Mouse (Mus musculus): ENCODE measurements at regions not wholly inside any gene's neighbourhood (a gene's known extent, or its start where the extent isn't known, plus 50 kb on each side); places are given as distances from the start of the nearest gene placed in this dataset.

- Histone ChIP-seq H3K27me3 (ENCODE audit: insufficient read depth, low read length) (no peaks in the 10 kb centered on the region), H3K4me2 (ENCODE audit: low read depth, low read length) (no peak overlapping the region), H3K9me3 (ENCODE audit: low read length) (no peaks in the 10 kb centered on the region), H3K36me3 (ENCODE audit: insufficient read depth, low read length) (no peaks in the 10 kb centered on the region), H3K4me1 (ENCODE audit: insufficient read depth, low read length) (0 out of 2 replicates have a peak, but pooled peaks cover 3% of the 10 kb centered on the region), H3K4me3 (ENCODE audit: low read length) (no peak overlapping the region), H3K9ac (replicated peaks; ENCODE audit: low read length) (no peak overlapping the region), H3K27ac (no peak overlapping the region)
- WGBS = 92% methylated on average over 3 of the region's 3 CpGs
- no peak for TF ChIP-seq CTCF (IDR thresholded peaks at IDR 0.05; ENCODE audit: low read depth)
- DNase-seq (ENCODE audit: low spot score) (no peak), ATAC-seq (no peak)
Observed at GRCm38 (mm10) chr12:25169611-25170010, 72.7 kb upstream of the Id2 start.

GRCm38 (mm10) chr12:25168213-25168545, 71.2 kb upstream of the Id2 start:
- Histone ChIP-seq H3K9me3 (ENCODE audit: low read length) (no peaks in the 10 kb centered on the region), H3K36me3 (ENCODE audit: insufficient read depth, low read length) (no peaks in the 10 kb centered on the region), H3K27me3 (ENCODE audit: insufficient read depth, low read length) (no peaks in the 10 kb centered on the region), H3K4me2 (ENCODE audit: low read depth, low read length) (no peak overlapping the region), H3K27ac (no peak overlapping the region), H3K4me3 (ENCODE audit: low read length) (no peak overlapping the region), H3K4me1 (ENCODE audit: insufficient read depth, low read length) (0 out of 2 replicates have a peak, but pooled peaks cover 3% of the 10 kb centered on the region), H3K9ac (replicated peaks; ENCODE audit: low read length) (no peak overlapping the region)
- 96% methylated on average over 5 of the region's 5 CpGs for WGBS
- ATAC-seq = no peak
- no peak for TF ChIP-seq CTCF (IDR thresholded peaks at IDR 0.05; ENCODE audit: low read depth)
- no peak for DNase-seq (ENCODE audit: low spot score)

GRCm38 (mm10) chr12:25167504-25168212, 70.7 kb upstream of the Id2 start:
- H3K36me3 ChIP-seq (ENCODE audit: insufficient read depth, low read length) = no peaks in the 10 kb centered on the region
- no peak overlapping the region for H3K9ac ChIP-seq (replicated peaks; ENCODE audit: low read length)
- DNase-seq (ENCODE audit: low spot score) = peak; percentile 25
- H3K4me3 ChIP-seq (ENCODE audit: low read length) = no peak overlapping the region
- TF ChIP-seq CTCF (IDR thresholded peaks at IDR 0.05; ENCODE audit: low read depth) = no peak
- no peaks in the 10 kb centered on the region for H3K27me3 ChIP-seq (ENCODE audit: insufficient read depth, low read length)
- WGBS = 61% methylated on average over 12 of the region's 12 CpGs
- no peak overlapping the region for H3K4me2 ChIP-seq (ENCODE audit: low read depth, low read length)
- peak; percentile 63; the same call in 1 of the 2 replicates for ATAC-seq
- no peaks in the 10 kb centered on the region for H3K9me3 ChIP-seq (ENCODE audit: low read length)
- 0 out of 2 replicates have a peak, but pooled peaks cover 3% of the 10 kb centered on the region for H3K4me1 ChIP-seq (ENCODE audit: insufficient read depth, low read length)
- H3K27ac ChIP-seq = no peak overlapping the region

GRCm38 (mm10) chr12:25166525-25166924, 69.6 kb upstream of the Id2 start:
- WGBS = 72% methylated on average over 2 of the region's 2 CpGs
- no peaks in the 10 kb centered on the region; the same call in 1 of the 2 replicates for H3K4me1 ChIP-seq (ENCODE audit: insufficient read depth, low read length)
- no peak for TF ChIP-seq CTCF (IDR thresholded peaks at IDR 0.05; ENCODE audit: low read depth)

GRCm38 (mm10) chr12:25165650-25166049, 68.7 kb upstream of the Id2 start:
- TF ChIP-seq CTCF (IDR thresholded peaks at IDR 0.05; ENCODE audit: low read depth) = no peak
- Histone ChIP-seq H3K27me3 (ENCODE audit: insufficient read depth, low read length) (no peaks in the 10 kb centered on the region), H3K9me3 (ENCODE audit: low read length) (no peaks in the 10 kb centered on the region), H3K4me3 (ENCODE audit: low read length) (no peak overlapping the region), H3K9ac (replicated peaks; ENCODE audit: low read length) (no peak overlapping the region), H3K27ac (no peak overlapping the region), H3K36me3 (ENCODE audit: insufficient read depth, low read length) (no peaks in the 10 kb centered on the region), H3K4me1 (ENCODE audit: insufficient read depth, low read length) (no peaks in the 10 kb centered on the region; the same call in 1 of the 2 replicates), H3K4me2 (ENCODE audit: low read depth, low read length) (no peak overlapping the region)
- ATAC-seq (no peak), DNase-seq (ENCODE audit: low spot score) (no peak)
- 93% methylated on average over 3 of the region's 3 CpGs for WGBS

More at GRCm38 (mm10) chr12:25166525-25166924, 69.6 kb upstream of the Id2 start:
- H3K27me3 ChIP-seq (ENCODE audit: insufficient read depth, low read length) = no peaks in the 10 kb centered on the region
- no peaks in the 10 kb centered on the region for H3K9me3 ChIP-seq (ENCODE audit: low read length)
- H3K27ac ChIP-seq = no peak overlapping the region
- no peak for DNase-seq (ENCODE audit: low spot score)
- no peak overlapping the region for H3K4me2 ChIP-seq (ENCODE audit: low read depth, low read length)
- H3K36me3 ChIP-seq (ENCODE audit: insufficient read depth, low read length) = no peaks in the 10 kb centered on the region
- no peak overlapping the region for H3K4me3 ChIP-seq (ENCODE audit: low read length)
- ATAC-seq = no peak
- H3K9ac ChIP-seq (replicated peaks; ENCODE audit: low read length) = no peak overlapping the region

- WGBS = 69% methylated on average over 1 of the region's 1 CpGs
- TF ChIP-seq CTCF (IDR thresholded peaks at IDR 0.05; ENCODE audit: low read depth) = no peak
Observed at GRCm38 (mm10) chr12:25164724-25165123, 67.8 kb upstream of the Id2 start.

GRCm38 (mm10) chr12:25163541-25163940, 66.6 kb upstream of the Id2 start:
- Histone ChIP-seq H3K9ac (replicated peaks; ENCODE audit: low read length) (no peak overlapping the region), H3K27me3 (ENCODE audit: insufficient read depth, low read length) (no peaks in the 10 kb centered on the region), H3K27ac (no peak overlapping the region), H3K9me3 (ENCODE audit: low read length) (no peaks in the 10 kb centered on the region), H3K4me1 (ENCODE audit: insufficient read depth, low read length) (no peaks in the 10 kb centered on the region; the same call in 1 of the 2 replicates), H3K4me2 (ENCODE audit: low read depth, low read length) (no peak overlapping the region), H3K36me3 (ENCODE audit: insufficient read depth, low read length) (no peaks in the 10 kb centered on the region), H3K4me3 (ENCODE audit: low read length) (no peak overlapping the region)
- DNase-seq (ENCODE audit: low spot score) = no peak
- 22% methylated on average over 6 of the region's 6 CpGs for WGBS
- TF ChIP-seq CTCF (IDR thresholded peaks at IDR 0.05; ENCODE audit: low read depth) = no peak
- no peak for ATAC-seq

More at GRCm38 (mm10) chr12:25164724-25165123, 67.8 kb upstream of the Id2 start:
- no peaks in the 10 kb centered on the region for H3K27me3 ChIP-seq (ENCODE audit: insufficient read depth, low read length)
- no peak overlapping the region for H3K4me3 ChIP-seq (ENCODE audit: low read length)
- no peaks in the 10 kb centered on the region for H3K36me3 ChIP-seq (ENCODE audit: insufficient read depth, low read length)
- no peak overlapping the region for H3K4me2 ChIP-seq (ENCODE audit: low read depth, low read length)
- no peaks in the 10 kb centered on the region; the same call in 1 of the 2 replicates for H3K4me1 ChIP-seq (ENCODE audit: insufficient read depth, low read length)
- no peak overlapping the region for H3K9ac ChIP-seq (replicated peaks; ENCODE audit: low read length)
- DNase-seq (ENCODE audit: low spot score) (no peak), ATAC-seq (no peak)
- no peak overlapping the region for H3K27ac ChIP-seq
- H3K9me3 ChIP-seq (ENCODE audit: low read length) = no peaks in the 10 kb centered on the region
